Mouse (Mus musculus): ENCODE results near the gene Endou. TPM values are rescaled to one million over a fixed set of nuclear protein-coding genes. Genes with fewer than 3 reads are reported as not detected.
"Not testable (repeated sequence)": the region's sequence is repeated elsewhere in the genome, so short reads cannot be mapped to it uniquely, and the experiment has no call there.

Gene Endou
- total RNA-seq, 2 experiments from 2014 or later = 1.2 TPM

DNA sequence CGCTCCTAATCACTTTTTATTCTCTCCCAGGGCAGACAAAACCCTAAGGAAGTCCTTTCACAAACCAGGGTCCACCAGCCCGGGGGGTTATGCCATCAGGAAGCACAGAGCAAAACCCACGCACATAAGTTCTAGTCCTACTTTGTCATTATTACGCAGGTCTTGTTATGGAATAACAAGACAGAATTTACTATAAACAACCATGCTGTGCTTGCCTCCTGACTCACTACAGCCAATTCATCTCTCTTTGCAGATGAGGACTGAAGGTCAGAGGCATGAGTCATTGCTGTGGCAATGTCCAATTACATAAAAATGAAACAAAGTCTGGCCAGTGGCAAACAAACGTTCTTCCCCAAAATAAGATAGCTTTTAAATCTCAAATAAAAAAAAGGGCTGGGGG lies 37.7 kb downstream of the Endou start:
- DNase-seq (ENCODE audit: low spot score in 2 of 2) = no peak

DNA sequence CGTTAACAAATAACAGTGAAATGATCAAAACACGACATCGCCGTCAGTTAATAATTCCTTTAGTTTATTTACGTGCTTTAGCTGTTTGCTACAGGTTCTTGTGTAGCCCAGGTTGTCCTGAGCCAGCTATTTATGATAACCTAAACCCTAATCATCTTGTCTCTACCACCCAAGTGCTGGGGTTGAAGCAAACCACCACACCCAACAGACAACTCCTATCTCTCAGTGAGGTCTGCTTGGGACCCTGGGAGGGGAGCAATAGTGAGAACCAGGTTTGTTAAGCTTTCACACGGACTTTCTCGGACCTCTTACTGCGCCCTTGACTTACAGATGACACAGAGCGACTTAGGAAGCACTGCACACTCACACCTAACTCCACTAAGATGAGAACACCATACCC lies 47.0 kb downstream of the Endou start:
- no peak for DNase-seq (ENCODE audit: low spot score in 2 of 2)

- no peak for DNase-seq (ENCODE audit: low spot score in 2 of 2)
Observed at GRCm38 (mm10) chr15:97682053-97682452, 49.1 kb downstream of the Endou start.

GRCm38 (mm10) chr15:97679991-97680681 lies 51.0 kb downstream of the Endou start:
- no peak for DNase-seq (ENCODE audit: low spot score in 2 of 2)

GRCm38 (mm10) chr15:97677341-97677740 lies 53.8 kb downstream of the Endou start:
- no peak for DNase-seq (ENCODE audit: low spot score in 2 of 2)

DNA sequence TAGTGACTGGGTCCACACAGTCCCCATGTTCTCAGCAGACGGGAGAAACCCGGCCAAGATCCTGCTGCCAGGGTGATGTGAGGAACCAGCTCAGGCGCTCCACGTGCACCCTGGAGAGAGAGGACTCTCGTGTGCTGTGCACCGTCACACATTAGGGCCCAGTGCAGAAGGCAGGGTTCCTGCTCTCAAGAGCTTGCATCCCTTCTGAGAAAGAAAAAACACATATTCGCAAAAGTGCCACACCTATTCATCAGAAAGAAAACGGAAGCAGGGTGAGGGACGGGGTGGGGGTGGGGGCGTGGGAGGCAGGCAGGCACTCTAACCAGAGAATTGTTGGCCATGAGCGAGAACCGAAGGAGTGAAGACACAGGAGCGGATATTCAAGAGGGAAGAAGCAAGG lies 55.2 kb downstream of the Endou start:
- DNase-seq (ENCODE audit: low spot score in 2 of 2) = no peak

GRCm38 (mm10) chr15:97674423-97674822 lies 56.7 kb downstream of the Endou start:
- no peak for DNase-seq (ENCODE audit: low spot score in 2 of 2)

- no peak for DNase-seq (ENCODE audit: low spot score in 2 of 2)
Observed at GRCm38 (mm10) chr15:97673256-97674000, 57.7 kb downstream of the Endou start.

DNA sequence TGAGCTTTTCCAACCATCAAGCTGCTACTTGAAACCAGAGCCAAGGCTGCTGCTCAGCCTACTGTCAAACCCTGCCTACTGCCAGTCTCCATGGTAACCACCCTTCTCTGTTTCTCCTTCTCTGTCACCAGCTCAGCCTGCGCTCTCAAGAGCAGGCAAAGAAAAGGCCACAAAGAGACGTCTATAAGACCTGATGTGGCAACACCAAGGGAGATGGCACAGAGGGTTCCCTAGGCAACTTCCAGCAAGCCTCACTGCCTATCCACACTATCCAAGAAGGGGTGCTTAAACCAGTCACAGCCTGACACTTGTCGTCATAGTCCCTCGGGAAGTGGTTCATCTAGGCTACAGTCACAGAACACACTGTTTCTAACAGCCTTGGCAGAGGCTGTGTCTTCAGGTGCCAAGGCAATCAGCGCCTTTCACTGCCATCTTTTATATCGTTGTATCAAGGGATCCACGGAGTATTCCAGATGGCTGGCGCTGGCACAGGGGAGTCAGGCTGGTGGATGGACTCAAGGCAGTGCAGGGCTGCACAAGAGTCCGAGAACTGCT lies 58.9 kb downstream of the Endou start:
- DNase-seq (ENCODE audit: low spot score in 2 of 2) = peak; percentile 69 to 83

DNA sequence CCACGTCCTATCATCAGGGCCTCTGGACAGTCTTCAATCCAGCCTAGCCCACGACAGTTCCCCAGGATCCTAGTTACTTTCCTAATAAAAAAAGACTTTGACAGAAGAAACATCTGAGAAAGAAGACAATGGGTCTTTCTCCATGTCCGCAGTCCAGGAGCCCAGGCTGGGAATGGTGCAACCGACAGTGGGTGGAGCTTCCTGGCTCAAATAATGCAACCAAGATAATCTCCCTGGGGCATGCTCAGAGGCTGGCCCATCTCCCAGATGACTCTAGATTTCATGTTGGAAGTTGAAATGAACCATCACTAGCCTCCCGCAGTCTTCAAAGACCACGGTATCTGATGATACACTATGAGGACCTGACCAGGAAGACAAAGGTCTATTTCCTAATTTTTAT lies 60.6 kb downstream of the Endou start:
- DNase-seq (ENCODE audit: low spot score in 2 of 2) = no peak

DNA sequence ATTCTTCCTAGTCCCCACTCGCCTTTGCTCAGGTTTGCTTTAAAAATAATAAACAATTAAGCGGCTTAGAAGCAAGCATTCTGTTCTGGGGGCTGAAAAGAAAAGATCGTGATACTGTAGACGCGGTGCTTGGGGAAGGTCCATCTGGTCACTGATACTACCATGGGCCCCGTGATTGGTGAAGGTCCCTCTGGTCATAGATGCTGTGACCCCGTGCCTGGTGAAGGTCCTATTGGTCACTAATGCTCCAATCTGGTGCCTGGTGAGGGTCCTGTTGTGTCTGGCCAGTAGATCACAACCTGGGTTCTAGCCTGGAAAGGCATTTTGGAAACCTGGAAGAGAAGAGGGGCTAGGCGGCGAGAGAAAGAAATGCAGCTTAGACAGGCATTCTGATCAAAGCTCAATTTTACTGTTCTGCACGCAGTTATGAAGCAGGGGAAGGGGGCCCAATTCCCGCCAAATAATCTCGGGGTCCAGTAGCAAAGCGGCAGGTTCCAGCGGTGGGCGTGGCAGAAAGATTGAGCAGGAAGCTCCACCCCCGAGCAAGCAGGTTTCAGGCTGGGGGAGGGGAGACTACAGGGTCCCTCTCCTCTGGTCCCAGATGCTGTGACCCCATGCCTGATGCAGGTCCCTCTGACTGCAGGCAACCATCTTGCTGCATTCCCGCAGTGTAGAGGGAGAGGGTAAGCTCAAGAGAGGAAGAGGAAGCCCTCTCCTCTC lies 62.8 kb downstream of the Endou start:
- not testable (repeated sequence) for DNase-seq (ENCODE audit: low spot score in 2 of 2)

- peak; percentile 42 to 79 for DNase-seq (ENCODE audit: low spot score in 2 of 2)
Observed at GRCm38 (mm10) chr15:97667437-97667836, 63.7 kb downstream of the Endou start.

- DNase-seq (ENCODE audit: low spot score in 2 of 2) = no peak
Observed at GRCm38 (mm10) chr15:97666457-97666770, 64.7 kb downstream of the Endou start.

- DNase-seq (ENCODE audit: low spot score in 2 of 2) = no peak
Observed at GRCm38 (mm10) chr15:97665770-97666456, 65.2 kb downstream of the Endou start.

DNA sequence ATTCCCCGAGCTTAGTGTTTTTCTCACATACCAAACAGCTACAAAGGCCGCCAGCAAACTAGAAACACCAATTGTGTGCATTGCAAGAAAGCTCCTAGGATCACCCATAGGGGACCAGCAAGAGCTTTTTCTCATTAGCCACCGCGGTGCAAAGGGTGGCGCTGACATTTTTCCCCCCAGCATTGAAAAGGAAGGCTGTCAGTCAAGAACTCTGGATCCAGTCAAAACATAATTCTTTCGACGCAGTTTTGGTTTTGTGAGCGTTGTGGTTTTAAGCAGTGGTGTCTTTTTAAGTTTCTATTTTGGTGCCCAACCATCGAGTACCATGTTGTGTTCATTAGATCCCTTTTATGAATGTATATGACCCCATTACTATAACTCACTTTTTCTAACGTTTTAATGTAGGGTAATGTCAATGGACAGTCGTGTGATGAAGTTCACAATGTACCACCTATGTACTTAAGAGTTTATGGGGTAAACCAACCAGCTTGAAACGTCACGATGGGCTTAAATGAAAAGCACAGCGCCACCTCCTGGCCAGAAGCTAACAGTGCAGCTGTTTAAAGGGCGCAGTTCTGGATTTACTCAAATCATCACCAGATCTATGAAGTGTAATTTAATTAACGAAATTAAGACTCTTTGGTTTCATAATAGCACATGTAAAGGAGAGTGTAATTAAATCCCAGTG lies 66.0 kb downstream of the Endou start:
- DNase-seq (ENCODE audit: low spot score in 2 of 2) = no peak

DNA sequence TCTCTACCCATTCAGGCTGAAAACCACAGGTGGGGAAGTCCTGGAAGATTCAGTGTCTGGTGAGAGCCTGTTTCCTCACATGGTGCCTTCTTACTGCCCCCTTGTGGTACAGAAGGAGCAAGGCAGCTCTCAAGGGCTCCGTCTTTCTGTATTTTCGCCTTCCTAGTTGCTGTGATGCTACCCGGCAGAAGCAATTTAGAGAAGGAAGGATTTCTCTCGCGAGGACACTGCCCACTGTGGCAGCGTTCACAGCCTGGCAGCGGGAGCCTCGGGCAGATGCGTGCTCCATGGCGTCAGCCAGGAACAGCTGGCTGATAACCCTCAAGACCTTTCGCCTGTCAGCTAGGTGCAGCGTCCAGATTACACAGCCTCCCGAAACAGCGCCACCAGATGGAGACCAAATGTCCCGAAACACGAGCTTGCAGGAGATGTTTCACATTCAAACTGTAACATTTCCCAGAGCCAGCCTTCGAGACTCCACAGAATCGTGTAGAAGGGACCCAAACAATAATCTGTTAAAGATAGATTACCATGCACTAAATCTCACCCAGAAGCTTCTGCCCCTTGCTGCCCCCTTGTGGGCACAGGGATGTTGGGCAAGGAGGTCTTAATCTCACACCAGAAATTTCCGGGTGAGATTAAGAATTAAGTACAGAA lies 67.3 kb downstream of the Endou start:
- DNase-seq (ENCODE audit: low spot score in 2 of 2) = peak; percentile 59 to 74

All from layer of hippocampus, adult 18-20 months (tissue).